In the genomic region with DNA sequence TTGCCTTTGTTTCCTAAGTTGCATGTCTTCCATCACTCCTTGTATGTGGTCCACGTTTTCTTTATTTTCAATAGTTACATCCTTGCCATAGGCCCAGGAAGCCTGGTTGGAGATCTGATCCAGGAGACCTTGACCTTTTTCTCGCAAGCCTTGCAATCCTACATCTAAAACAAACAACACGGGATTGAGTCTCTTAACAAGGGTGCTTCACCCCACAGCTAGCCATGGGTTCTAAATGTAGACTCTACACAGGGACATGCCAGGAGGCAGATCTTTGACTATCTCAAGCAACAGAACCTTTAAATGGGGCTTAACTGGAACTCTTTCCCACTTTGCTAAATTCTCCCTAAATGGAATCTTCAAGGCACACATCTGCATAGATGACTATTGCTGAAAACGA, we compare ENCODE assay signal across 17 mouse cellular contexts. TPM values are rescaled to one million over a fixed set of nuclear protein-coding genes. Genes with fewer than 3 reads are reported as not detected.
"Had no signal": no experiment of that assay in that cellular context is flagged by ENCODE, and none has a peak within 500 bp of the region (broad histone marks: within the 10 kb centered on the region; RNA-seq: fewer than 3 reads in every experiment).

No protein-coding gene starts in this region.

- DNase-seq: retina, postnatal 1 day; right cerebral cortex, adult 18-20 months; right cerebral cortex, postnatal 14 days; right cerebral cortex, postnatal 25 days; right cerebral cortex, postnatal 4 days; spleen, adult 18-20 months; thymus, adult 18-20 months; thymus, adult 2 months; thymus, postnatal 14 days; thymus, postnatal 25 days; thymus, postnatal 36 days; thymus, postnatal 4 days had no signal

- H3K4me1 ChIP-seq: neural tube, embryonic 13.5 days; neural tube, embryonic 15.5 days had no signal

- H3K4me3 ChIP-seq: neural tube, embryonic 13.5 days; neural tube, embryonic 15.5 days; stomach, embryonic 15.5 days had no signal

- H3K27ac ChIP-seq: neural tube, embryonic 13.5 days; neural tube, embryonic 15.5 days; stomach, embryonic 15.5 days; stomach, postnatal 0 days had no signal

RNA-seq across cellular contexts. Expression of gene Ccdc141, which starts 26.4 kb away (rescaled TPM):
- total RNA-seq: neutrophil, adult 5-6 weeks had no signal
